Mouse (Mus musculus) embryonic stem cell, embryonic (primary cell): ENCODE results near the gene Tnfrsf4.

Source experiments
- CTCF ChIA-PET, 4 experiments: fragments of 300-600 bp in 2 of 4; fragments of 350-600 bp in 2 of 4; sonication (Branson Sonifier 250); formaldehyde crosslinking; loops; one replicate each; lab custom pipeline; 2022; ENCODE audit warnings: inconsistent platforms in 2 of 4; lab: Charles Lee
- POLR2A ChIA-PET, 4 experiments: fragments of 300-600 bp in 2 of 4; fragments of 350-600 bp in 2 of 4; sonication (Branson Sonifier 250); formaldehyde crosslinking; loops; one replicate each; lab custom pipeline; 2022; ENCODE audit warnings: antibody characterized with exemption in 4 of 4, inconsistent platforms in 1 of 4; lab: Charles Lee

Gene Tnfrsf4

GRCm38 (mm10) chr4:156014436-156014835, 793 bp downstream of the Tnfrsf4 start:
- POLR2A ChIA-PET: interaction anchor here in 1 of 4 experiments (0.5 to 4.5 kb wide), 6 partner anchors 18 to 198 kb away, joined by 3 to 26 read pairs (median 4); partner anchors contain the start of genes 9430015G10Rik and Sdf4
- CTCF ChIA-PET: no interaction called here

- CTCF ChIA-PET: interaction anchor here in 1 of 4 experiments (1.0 to 1.8 kb wide), 2 partner anchors 12 to 14 kb away, joined by 3 to 5 read pairs; no protein-coding TSS in a partner anchor
- POLR2A ChIA-PET: interaction anchor here (0.9 to 2.1 kb wide), 9 partner anchors 10 to 90 kb away, joined by 3 to 9 read pairs (median 4); partner anchors contain the start of genes 9430015G10Rik (in 1 of the 4) and C1qtnf12 (in 1 of the 4)
These were observed 6.1 kb downstream of the Tnfrsf4 start for GRCm38 (mm10) chr4:156019771-156020170.

GRCm38 (mm10) chr4:156021381-156021780, 7.7 kb downstream of the Tnfrsf4 start:
- POLR2A ChIA-PET: interaction anchor here in 2 of 4 experiments (0.7 to 2.1 kb wide), 3 partner anchors 11 to 21 kb away, joined by 3 to 14 read pairs (median 4); no protein-coding TSS in a partner anchor
- CTCF ChIA-PET: interaction anchor here in 1 of 4 experiments (0.6 kb wide), 1 partner anchor 39 kb away, joined by 3 read pairs; no protein-coding TSS in a partner anchor

GRCm38 (mm10) chr4:156021942-156022419, 8.3 kb downstream of the Tnfrsf4 start:
- ChIA-PET POLR2A (interaction anchor here in 2 of 4 experiments (0.7 to 2.1 kb wide), 6 partner anchors 9 to 38 kb away, joined by 3 to 14 read pairs (median 4); partner anchors contain the start of gene Ttll10 (in 1 of the 2)), CTCF (interaction anchor here in 1 of 4 experiments (1.0 kb wide), 1 partner anchor 12 kb away, joined by 4 read pairs; no protein-coding TSS in a partner anchor)

- ChIA-PET POLR2A (interaction anchor here in 2 of 4 experiments (0.9 to 1.2 kb wide), 4 partner anchors 9 to 36 kb away, joined by 3 to 4 read pairs (median 3); partner anchors contain the start of gene Ttll10 (in 1 of the 2)), CTCF (interaction anchor here in 1 of 4 experiments (0.5 kb wide), 1 partner anchor 8 kb away, joined by 4 read pairs; no protein-coding TSS in a partner anchor)
These were observed 9.9 kb downstream of the Tnfrsf4 start for GRCm38 (mm10) chr4:156023520-156023919.

GRCm38 (mm10) chr4:156024184-156024583, 10.5 kb downstream of the Tnfrsf4 start:
- ChIA-PET POLR2A (interaction anchor here in 2 of 4 experiments (1.0 to 1.2 kb wide), 3 partner anchors 8 to 35 kb away, joined by 3 read pairs; partner anchors contain the start of gene Ttll10 (in 1 of the 2)), CTCF (interaction anchor here in 1 of 4 experiments (1.0 kb wide), 1 partner anchor 10 kb away, joined by 4 read pairs; no protein-coding TSS in a partner anchor)

GRCm38 (mm10) chr4:156026013-156026412, 12.4 kb downstream of the Tnfrsf4 start, which contains the start of gene Tnfrsf18:
TSS of gene Tnfrsf18 (plus strand) at chr4:156026164.
- POLR2A ChIA-PET: no interaction called here
- CTCF ChIA-PET: no interaction called here

- ChIA-PET CTCF (no interaction called here), POLR2A (interaction anchor here in 1 of 4 experiments (1.0 to 1.6 kb wide), 3 partner anchors 9 to 33 kb away, joined by 3 to 5 read pairs (median 4); no protein-coding TSS in a partner anchor)
These were observed 14.9 kb downstream of the Tnfrsf4 start for GRCm38 (mm10) chr4:156028580-156028979.

GRCm38 (mm10) chr4:156030651-156031118, 17.0 kb downstream of the Tnfrsf4 start:
- CTCF ChIA-PET: interaction anchor here in 1 of 4 experiments (1.5 to 2.0 kb wide), 2 partner anchors 10 to 12 kb away, joined by 5 read pairs; no protein-coding TSS in a partner anchor
- POLR2A ChIA-PET: interaction anchor here in 2 of 4 experiments (0.9 to 2.2 kb wide), 7 partner anchors 11 to 206 kb away, joined by 3 to 9 read pairs (median 5); partner anchors contain the start of genes Noc2l (in 1 of the 2) and Ube2j2 (in 1 of the 2)

- CTCF ChIA-PET: interaction anchor here in 3 of 4 experiments (0.6 to 2.0 kb wide), 14 partner anchors 8 to 254 kb away, joined by 3 to 11 read pairs (median 4); partner anchors contain the start of genes C1qtnf12 (in 1 of the 3) and Ttll10 (in 1 of the 3)
- POLR2A ChIA-PET: interaction anchor here (0.6 to 4.8 kb wide), 44 partner anchors 9 to 205 kb away, joined by 3 to 30 read pairs (median 5); partner anchors contain the start of genes 9430015G10Rik (in 2 of the 4), Ttll10 (in 2 of the 4), Ube2j2 (in 2 of the 4) and C1qtnf12 (in 1 of the 4)
These were observed 17.6 kb downstream of the Tnfrsf4 start for GRCm38 (mm10) chr4:156031255-156031592.

- CTCF ChIA-PET: interaction anchor here (0.6 to 2.0 kb wide), 23 partner anchors 8 to 322 kb away, joined by 3 to 11 read pairs (median 4); partner anchors contain the start of genes 9430015G10Rik (in 1 of the 4), C1qtnf12 (in 1 of the 4) and Ttll10 (in 1 of the 4)
- POLR2A ChIA-PET: interaction anchor here (0.6 to 4.8 kb wide), 60 partner anchors 8 to 237 kb away, joined by 3 to 30 read pairs (median 4); partner anchors contain the start of genes Ttll10 (in 3 of the 4), 9430015G10Rik (in 2 of the 4), Ube2j2 (in 2 of the 4) and Acap3 (in 1 of the 4)
These were observed 18.1 kb downstream of the Tnfrsf4 start for GRCm38 (mm10) chr4:156031593-156032391.

- ChIA-PET POLR2A (interaction anchor here in 3 of 4 experiments (0.5 to 4.8 kb wide), 26 partner anchors 11 to 200 kb away, joined by 3 to 30 read pairs (median 5); partner anchors contain the start of genes 9430015G10Rik (in 2 of the 3), B3galt6 (in 1 of the 3), C1qtnf12 (in 1 of the 3) and Ttll10 (in 1 of the 3)), CTCF (interaction anchor here (0.5 to 2.0 kb wide), 32 partner anchors 12 to 470 kb away, joined by 3 to 10 read pairs (median 4); partner anchors contain the start of genes 9430015G10Rik (in 2 of the 4), Plekhn1 (in 1 of the 4) and Ttll10 (in 1 of the 4))
These were observed 19.2 kb downstream of the Tnfrsf4 start for GRCm38 (mm10) chr4:156032856-156033255.

GRCm38 (mm10) chr4:156033476-156034119, 20.0 kb downstream of the Tnfrsf4 start:
- ChIA-PET CTCF (interaction anchor here (0.5 to 2.1 kb wide), 31 partner anchors 11 to 471 kb away, joined by 3 to 9 read pairs (median 4); partner anchors contain the start of genes 9430015G10Rik (in 1 of the 4), Plekhn1 (in 1 of the 4) and Ttll10 (in 1 of the 4)), POLR2A (interaction anchor here in 3 of 4 experiments (0.5 to 4.8 kb wide), 13 partner anchors 24 to 991 kb away, joined by 3 to 30 read pairs (median 4); partner anchors contain the start of genes 9430015G10Rik (in 1 of the 3), Ttll10 (in 1 of the 3) and Ube2j2 (in 1 of the 3))

GRCm38 (mm10) chr4:156034301-156034700, 20.7 kb downstream of the Tnfrsf4 start:
- CTCF ChIA-PET: interaction anchor here (0.6 to 2.1 kb wide), 10 partner anchors 10 to 200 kb away, joined by 3 to 6 read pairs (median 4); no protein-coding TSS in a partner anchor
- POLR2A ChIA-PET: interaction anchor here in 2 of 4 experiments (0.8 to 4.8 kb wide), 11 partner anchors 10 to 159 kb away, joined by 3 to 30 read pairs (median 5); partner anchors contain the start of genes 9430015G10Rik (in 2 of the 2), Ttll10 (in 2 of the 2) and C1qtnf12 (in 1 of the 2)

- POLR2A ChIA-PET: interaction anchor here in 2 of 4 experiments (0.8 to 4.8 kb wide), 16 partner anchors 9 to 158 kb away, joined by 3 to 30 read pairs (median 4); partner anchors contain the start of genes 9430015G10Rik (in 2 of the 2), Ttll10 (in 2 of the 2), C1qtnf12 (in 1 of the 2) and Ube2j2 (in 1 of the 2)
- CTCF ChIA-PET: interaction anchor here in 3 of 4 experiments (0.8 to 2.1 kb wide), 8 partner anchors 10 to 201 kb away, joined by 3 to 5 read pairs (median 4); partner anchors contain the start of gene Ttll10 (in 1 of the 3)
These were observed 21.3 kb downstream of the Tnfrsf4 start for GRCm38 (mm10) chr4:156034901-156035300.
